Mouse (Mus musculus): ENCODE results near the gene Sema3b.
A peak's percentile ranks its signal among the peaks of the same experiment; 100 is the strongest.
"Not testable (repeated sequence)": the region's sequence is repeated elsewhere in the genome, so short reads cannot be mapped to it uniquely, and the experiment has no call there.

The Sema3b gene

GRCm38 (mm10) chr9:107570016-107570415 lies 39.0 kb downstream of the Sema3b start:
- DNase-seq (ENCODE audit: low read depth, low spot score): no peak

- DNase-seq (ENCODE audit: low read depth, low spot score): no peak
Measured at GRCm38 (mm10) chr9:107569270-107569669, 39.8 kb downstream of the Sema3b start.

- peak; percentile 63 for DNase-seq (ENCODE audit: low read depth, low spot score)
Measured at GRCm38 (mm10) chr9:107568331-107569261, 40.4 kb downstream of the Sema3b start.

DNA sequence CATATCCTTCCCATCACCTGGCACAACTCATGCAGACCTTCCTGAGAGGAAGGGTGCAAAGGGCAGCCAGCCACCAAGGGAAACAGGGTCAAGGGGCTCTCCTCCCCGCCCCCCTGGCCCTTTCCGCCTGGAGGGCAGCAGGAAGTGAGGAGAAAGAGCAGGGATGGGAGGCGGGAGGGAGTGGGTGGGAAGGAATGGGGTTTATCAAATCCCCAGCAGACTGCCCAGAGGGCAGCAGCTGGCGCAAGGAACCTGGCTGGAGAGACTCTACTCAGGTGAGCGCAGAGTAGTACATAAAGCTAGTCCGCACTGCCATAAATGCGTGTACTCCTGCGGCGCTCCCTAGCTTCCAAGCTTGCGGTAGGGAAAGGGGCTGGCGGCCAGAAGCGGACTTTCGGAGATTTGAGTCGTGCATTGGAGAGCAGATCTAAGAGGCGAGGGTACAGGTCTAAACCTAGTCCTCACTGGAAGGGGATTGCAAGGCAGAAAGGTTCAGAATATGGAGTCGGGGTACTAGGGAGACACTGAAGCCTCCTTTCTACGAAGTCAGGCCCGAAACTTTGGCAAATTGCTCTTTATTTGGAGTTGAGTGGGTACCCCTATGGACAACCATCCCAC lies 41.2 kb downstream of the Sema3b start, which contains the start of gene Hyal2:
Hyal2 (plus strand) TSS at position 244 of the 618 bp plus-strand sequence.
- no peak for DNase-seq (ENCODE audit: low read depth, low spot score)

GRCm38 (mm10) chr9:107566855-107567254 lies 42.2 kb downstream of the Sema3b start:
- no peak for DNase-seq (ENCODE audit: low read depth, low spot score)

DNA sequence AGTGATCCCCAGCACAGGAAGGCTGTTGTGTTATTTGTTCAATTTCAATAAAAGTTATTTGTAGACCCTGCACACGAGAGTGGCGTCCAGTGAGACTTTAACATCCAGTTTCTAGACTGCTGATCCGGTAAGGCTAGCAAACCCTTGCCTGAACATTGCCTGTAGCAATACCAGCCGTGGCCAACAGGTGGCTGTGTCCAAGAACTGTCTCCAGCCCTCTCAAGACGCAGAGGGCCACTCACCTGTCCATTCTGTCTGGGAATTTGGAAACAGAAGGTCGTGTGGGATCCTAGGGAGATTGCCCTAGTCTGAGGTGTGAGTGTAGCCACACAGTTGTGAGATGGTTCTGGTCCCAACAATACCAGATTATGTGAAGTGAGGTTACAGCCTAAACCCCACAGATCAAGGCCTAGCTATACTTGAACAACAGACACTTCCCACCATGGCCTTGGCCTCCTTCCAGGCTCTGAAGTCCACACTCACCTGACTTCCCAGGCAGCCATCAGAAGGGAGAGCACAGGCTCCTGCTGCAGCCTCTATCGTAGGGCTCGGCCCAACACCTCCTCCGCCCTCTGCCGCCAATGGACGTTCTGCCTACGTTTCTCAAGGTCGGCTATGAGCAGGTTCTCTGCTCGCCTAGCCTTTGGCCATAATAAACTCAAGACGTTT lies 42.9 kb downstream of the Sema3b start:
- DNase-seq (ENCODE audit: low read depth, low spot score): no peak

DNA sequence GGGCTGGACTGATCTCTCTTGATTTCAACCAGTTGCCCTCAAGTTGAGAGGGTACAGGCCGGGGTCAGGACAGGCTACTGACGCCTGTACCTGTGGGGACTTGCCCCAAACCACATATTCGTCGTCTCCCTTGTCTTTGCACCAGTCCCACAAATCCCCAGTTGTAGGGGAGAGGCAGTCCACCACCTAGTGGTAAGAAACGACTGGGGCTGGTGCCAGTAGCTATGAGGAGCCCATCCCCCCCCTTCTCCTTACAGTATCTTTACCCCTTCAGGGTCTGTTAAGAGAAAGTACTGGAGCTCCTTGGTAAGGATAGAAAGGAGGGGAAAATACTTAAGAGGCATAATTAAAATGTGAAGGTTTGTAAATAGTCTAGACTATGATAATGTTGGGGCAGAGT lies 43.5 kb downstream of the Sema3b start:
- DNase-seq (ENCODE audit: low read depth, low spot score): not testable (repeated sequence)

- peak; percentile 89 for DNase-seq (ENCODE audit: low read depth, low spot score)
Measured at GRCm38 (mm10) chr9:107563029-107563581, 45.9 kb downstream of the Sema3b start, which contains the start of gene Tusc2. Tusc2 (plus strand) TSS chr9:107563255.

DNA sequence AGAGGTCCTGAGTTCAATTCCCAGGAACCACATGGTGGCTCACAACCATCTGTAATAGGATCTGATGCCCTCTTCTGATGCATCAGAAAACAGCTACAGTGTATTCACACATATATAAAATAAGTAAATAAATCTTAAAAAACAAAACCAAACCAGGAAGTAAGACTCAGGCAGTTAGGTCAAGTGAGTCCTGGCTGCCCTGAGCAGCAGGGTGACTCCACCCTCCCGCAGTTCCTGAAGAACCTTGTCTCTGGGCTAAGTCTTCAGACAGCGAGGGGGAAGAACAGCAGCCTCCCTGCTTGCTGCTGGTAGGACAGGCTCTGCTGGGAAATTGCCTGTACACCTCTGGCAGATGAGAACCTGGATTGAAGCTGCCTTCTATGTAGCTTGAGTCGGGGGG lies 52.7 kb downstream of the Sema3b start:
- no peak for DNase-seq (ENCODE audit: low read depth, low spot score)

DNA sequence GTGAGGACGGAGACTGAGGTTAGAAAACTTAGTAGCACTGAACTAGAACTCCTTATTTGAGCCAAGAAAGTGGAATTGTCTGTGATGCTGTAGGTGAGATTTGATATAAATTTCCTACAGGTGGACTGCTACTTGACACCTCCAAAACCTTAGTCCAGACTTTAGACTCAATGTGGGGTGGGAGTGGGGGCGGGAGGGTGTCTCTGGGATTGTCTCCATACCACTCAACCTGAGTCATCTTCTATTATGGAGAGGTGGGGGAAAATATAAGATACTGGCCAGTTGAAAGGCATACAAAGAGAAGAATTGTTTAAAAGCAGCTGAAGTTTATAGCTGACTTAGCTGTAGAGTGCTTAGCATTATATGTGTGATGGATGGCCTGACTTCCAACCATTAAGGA lies 53.3 kb downstream of the Sema3b start:
- no peak for DNase-seq (ENCODE audit: low read depth, low spot score)

- no peak for DNase-seq (ENCODE audit: low read depth, low spot score)
Measured at GRCm38 (mm10) chr9:107555031-107555457, 54.0 kb downstream of the Sema3b start.

DNA sequence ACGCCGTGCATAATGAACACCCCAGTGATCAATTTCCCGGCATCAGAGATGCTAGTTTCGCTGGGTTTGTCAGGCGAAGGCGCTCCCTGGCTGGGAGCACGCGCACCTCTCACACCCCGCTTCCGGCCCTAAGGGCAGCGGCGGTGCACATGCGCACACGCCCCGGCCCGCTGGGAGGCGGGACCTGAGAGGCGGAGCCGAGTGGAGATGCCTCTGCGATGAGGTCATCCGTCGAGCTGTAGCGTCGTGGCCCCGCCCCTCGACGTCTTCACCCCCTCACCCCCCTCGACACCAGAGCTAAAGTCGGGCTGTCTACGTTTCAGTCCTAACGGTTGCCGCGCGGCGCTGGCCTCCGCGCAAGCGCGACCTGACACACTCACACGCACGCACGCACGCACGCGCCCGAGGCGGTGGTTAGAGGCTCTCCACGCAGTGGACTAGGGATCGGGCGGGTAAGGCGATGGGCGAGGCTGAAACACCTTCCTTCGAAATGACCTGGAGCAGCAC lies 54.7 kb downstream of the Sema3b start:
- peak; percentile 96 for DNase-seq (ENCODE audit: low read depth, low spot score)

DNA sequence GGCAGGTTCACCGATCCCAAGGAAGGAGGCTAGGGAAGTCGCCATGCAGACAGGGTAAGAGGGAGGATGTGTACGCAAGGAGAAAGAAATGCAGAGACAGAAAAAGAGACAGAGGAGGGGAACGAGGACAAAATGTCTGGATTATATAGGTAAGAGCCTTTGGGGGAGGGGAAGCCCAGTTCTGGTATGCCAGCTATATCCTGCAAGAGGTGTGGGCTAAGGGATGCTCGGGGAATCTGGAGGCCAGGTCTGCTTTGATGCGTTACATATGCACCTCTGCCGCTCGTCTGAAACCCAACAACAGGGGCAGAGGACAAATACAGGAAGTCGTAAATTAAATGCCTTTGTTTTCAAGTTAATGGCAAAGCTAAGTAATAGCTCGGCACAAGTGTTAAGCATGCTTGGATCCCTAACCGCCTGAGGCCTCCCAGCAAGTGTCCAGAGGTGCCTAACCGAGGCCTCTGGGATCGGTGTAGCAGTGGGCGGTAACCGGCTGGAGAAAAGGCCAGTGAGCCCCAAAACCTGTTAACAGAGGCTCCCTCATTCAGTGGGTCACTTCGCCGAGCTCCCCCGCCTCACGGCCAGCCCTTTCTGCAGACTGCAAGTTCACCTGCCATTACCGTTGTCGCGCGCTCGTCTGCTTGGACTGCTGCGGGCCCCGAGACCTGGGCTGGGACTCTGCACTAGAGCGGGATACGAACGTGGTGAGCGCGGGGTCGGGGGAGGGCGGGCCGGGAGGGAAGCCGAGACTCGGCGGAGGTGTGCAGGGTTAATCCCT lies 55.3 kb downstream of the Sema3b start:
- no peak for DNase-seq (ENCODE audit: low read depth, low spot score)

DNA sequence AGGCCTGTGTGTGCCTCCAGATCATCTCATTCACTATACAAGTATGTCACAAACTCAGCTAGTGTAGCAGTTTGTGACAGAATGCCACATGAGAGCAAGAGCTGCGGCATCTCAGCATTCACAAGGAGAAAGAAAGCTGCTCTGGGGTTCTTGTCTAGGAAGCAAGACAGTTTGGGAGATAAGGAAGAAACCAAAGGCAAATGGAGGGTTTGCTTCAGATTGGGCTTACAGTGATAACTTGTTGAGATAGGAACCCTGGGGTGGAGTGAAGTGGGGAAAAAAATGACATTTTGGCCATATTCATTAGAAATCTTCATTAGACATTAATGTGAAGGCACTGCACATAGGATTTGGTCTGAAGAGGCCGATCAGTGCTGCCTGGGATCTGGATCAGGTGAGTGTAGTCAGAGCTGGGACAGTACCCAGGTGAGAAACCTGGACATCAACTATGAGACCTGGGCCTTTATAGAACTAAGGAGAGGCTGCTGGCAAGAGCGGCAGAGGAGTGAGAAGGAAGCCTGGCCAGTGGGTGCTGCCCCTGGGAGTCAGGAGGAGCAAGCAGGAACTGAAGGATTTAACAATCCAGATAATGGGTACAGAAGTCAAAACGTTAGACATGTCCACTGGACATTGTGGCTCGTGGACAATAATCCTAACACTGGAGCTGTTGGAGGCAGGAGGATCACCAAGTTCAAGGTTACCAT lies 56.2 kb downstream of the Sema3b start:
- DNase-seq (ENCODE audit: low read depth, low spot score): no peak

- DNase-seq (ENCODE audit: low read depth, low spot score): no peak
Measured at GRCm38 (mm10) chr9:107551890-107552355, 57.1 kb downstream of the Sema3b start.

DNA sequence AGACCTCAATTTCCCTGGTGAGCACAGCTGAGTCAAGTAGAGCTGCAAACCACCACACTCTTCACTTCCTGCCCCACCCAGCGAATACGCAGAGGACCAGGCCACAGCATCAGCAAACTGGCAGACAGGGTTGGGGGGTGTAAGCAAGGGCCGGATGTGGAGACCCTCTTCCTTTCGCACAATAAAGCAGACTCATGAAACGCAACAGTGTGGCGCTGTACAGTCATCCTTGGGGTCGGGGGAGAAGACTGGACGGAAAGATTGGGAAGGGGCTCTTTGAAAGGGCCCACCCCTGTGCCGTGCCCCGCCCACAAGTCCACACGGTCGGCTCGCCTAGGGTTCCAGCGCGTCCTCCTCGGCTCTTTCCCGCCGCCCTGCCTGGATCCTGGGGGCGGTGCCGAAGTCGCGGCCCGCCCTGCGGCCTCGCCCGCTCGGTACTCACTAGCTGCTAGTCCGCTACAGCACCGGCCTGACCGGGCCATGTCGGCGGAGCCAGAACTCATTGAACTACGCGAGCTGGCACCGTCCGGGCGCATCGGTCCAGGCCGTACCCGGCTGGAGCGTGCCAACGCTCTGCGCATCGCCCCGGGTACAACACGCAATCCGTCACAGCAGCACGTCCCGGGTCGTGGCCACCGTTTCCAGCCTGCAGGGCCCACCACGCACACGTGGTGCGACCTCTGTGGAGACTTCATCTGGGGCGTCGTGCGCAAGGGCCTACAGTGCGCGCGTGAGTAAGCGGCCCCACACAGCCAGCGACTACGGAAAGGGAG lies 57.7 kb downstream of the Sema3b start, which contains the start of gene Rassf1:
Rassf1 (plus strand) TSS at position 439 of the 773 bp plus-strand sequence.
- no peak for DNase-seq (ENCODE audit: low read depth, low spot score)

DNA sequence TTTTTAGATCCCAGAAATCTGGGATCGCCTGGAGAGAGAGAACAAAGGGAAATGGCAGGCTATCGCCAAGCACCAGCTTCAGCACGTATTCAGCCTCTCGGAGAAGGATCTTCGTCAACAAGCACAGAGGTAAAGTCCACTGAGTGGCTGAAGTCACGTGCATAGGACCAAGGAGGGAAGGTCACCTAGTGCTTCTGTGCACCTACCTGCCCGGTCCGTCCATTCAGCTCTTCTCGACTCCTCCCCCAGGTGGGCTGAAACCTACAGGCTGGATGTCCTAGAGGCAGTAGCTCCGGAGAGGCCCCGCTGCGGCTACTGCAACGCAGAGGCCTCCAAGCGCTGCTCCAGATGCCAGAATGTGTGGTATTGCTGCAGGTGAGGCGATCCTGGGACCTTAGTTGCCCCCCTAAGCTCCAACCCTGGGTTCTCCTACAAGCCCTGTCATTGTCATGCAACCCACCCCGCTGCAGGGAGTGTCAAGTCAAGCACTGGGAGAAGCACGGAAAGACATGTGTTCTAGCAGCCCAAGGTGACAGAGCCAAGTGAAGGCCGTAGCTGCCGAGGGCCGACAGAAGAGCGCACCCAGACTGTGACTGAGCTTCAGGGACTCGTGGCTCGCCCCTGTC lies 58.4 kb downstream of the Sema3b start:
- no peak for DNase-seq (ENCODE audit: low read depth, low spot score)

DNA sequence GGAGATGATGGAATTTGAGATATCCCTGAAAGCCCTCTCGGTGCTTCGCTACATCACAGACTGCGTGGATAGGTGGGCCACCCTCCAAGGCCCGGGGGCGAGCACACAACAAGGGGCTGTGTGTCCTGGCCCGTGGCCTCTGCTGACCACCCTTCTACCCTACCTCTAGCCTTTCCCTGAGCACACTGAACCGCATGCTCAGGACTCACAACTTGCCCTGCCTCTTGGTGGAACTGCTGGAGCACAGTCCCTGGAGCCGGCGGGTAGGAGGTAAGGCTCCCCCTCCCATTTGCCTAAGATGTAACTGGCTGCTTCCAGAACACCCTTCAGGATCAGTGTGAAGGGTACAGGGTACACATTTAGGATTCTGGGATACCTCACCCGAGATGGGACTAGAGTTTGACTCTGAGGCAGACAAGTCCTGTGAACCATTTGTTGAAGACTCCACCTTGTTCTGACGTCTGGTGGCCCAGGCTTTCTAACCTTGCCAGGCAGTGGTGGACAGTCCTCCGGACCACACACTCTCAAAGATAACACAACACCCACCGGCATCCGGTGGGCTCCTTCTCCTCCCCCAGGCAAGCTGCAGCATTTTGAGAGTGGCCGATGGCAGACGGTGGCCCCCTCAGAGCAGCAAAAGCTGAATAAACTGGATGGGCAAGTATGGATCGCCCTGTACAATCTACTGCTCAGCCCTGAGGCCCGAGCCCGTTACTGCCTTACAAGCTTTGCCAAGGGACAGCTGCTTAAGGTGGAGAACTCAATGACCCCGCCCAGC lies 59.5 kb downstream of the Sema3b start:
- no peak for DNase-seq (ENCODE audit: low read depth, low spot score)
